Mouse (Mus musculus) heart, adult 8-10 months (tissue): ENCODE data around the gene Cd86. TPM values are rescaled to one million over a fixed set of nuclear protein-coding genes. Genes with fewer than 3 reads are reported as not detected.

Experiments used
- DNase-seq: peaks from one replicate; pipeline ENCODE4 v3.0.0; 2022; ENCODE audit warnings: low spot score
- total RNA-seq, 4 experiments: library from RNA; stranded (reverse); gene quantifications; 2 replicates each; pipeline ENCODE4 v1.2.4; 2022

Cd86 gene
- total RNA-seq, 4 experiments from 2014 or later: 0.47 to 1.3 (median 0.97) TPM

GRCm38 (mm10) chr16:36655910-36656309 lies 10.0 kb downstream of the Cd86 start:
- no peak for DNase-seq

GRCm38 (mm10) chr16:36655199-36655598 lies 10.7 kb downstream of the Cd86 start:
- DNase-seq: no peak

DNA sequence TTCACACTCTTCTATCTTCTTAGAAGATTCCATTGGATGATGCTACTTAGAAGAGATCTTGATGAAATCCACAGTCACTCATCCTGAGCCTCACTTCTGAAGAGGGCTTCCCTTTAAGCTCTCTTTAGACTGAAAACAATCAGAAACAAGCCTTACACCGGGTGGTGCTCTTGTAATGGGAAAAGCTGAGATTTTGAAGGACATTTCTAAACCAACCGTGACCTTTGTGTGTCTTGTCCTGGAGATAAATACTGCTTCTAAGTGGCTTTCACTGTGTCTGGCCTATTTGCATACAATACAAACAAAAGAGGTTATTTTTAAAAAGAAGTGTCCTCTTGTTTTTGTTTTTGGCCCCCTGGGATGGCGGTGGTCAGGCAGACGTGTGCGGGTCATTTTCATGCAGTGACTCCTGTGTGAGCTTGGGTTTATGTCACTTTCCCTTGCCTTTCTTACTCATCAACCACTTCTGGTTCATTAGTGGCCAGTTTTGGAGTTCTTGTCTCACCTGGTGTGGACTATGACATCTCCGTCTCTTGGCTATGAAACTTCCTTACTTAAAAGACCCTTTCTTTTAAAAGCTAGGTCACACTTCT lies 14.6 kb downstream of the Cd86 start:
- DNase-seq: no peak

DNA sequence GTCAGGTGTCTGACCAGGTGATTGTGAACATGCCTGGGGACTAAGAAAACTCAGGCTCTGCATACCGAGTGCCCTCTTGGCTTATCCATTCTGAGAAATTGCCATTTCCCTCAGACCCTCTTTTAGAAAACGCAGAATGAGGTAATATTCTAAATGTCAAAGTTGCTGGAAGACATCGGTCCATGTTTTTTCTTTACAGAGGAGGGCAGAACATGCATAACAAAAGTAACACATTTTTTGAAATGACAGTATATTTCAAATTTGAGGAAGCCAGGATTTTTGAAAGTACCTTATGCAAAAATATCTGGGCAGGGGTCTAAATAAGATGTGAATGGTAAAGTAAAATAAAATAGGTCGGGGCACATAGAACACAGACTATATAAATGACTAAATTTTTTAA lies 15.4 kb downstream of the Cd86 start:
- DNase-seq: no peak

DNA sequence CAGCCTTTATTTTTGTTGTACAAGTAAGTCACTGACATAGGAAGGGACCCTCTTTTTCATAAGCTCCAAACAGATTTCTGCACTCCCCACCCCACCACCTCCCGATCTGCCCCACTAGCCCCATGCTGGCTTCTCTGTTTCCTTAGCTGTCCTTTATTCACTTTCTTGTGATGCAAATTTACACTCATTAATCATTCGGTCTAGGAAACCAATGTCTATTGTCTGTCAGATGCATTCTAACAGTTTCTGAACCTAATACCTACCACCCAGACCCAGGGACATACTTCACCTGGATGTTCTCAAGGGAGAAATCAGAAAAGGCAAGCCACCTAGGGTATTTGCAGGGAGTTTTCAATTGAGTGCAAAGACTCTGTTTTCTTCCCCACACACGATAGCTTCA lies 16.6 kb downstream of the Cd86 start:
- no peak for DNase-seq

DNA sequence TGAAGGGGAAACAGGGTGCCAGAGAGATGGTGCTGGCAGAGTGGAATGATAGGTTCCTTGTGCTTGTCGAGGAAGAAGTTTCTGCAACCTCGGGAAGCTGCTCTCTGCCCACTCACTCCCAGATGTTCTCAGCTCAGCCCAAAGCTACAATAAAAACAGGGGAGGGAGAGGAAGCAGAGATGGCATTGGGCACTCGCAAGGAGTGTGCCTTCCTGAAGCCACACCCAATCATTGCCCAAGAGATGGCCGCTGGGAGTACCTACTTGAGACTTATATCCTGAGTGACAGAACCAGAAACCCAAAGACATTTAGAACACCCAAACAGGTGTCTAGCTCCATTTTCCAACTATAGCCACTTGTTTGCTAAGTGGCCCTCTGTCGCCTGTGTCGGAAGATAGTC lies 20.8 kb downstream of the Cd86 start:
- no peak for DNase-seq

DNA sequence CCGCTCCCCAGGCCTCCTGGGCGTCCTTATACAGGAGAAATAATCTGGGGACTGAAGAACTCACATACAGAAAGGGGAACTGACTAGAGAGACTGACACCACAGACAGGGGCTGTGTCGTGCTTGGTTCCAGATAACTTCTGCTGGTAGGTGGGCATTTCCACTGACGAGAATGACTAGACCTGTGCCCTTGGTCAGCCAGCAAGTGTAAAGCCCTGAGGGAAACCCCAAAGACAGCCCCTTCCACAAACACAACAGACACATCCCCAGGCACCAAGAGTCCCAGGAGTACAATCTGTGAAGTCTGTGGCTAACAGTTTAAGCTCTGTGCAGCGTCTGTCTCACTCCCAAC lies 23.2 kb downstream of the Cd86 start:
- no peak for DNase-seq

- DNase-seq: no peak
These were observed 23.8 kb downstream of the Cd86 start for GRCm38 (mm10) chr16:36641830-36642695.

- no peak for DNase-seq
These were observed 24.9 kb downstream of the Cd86 start for GRCm38 (mm10) chr16:36640993-36641392.

DNA sequence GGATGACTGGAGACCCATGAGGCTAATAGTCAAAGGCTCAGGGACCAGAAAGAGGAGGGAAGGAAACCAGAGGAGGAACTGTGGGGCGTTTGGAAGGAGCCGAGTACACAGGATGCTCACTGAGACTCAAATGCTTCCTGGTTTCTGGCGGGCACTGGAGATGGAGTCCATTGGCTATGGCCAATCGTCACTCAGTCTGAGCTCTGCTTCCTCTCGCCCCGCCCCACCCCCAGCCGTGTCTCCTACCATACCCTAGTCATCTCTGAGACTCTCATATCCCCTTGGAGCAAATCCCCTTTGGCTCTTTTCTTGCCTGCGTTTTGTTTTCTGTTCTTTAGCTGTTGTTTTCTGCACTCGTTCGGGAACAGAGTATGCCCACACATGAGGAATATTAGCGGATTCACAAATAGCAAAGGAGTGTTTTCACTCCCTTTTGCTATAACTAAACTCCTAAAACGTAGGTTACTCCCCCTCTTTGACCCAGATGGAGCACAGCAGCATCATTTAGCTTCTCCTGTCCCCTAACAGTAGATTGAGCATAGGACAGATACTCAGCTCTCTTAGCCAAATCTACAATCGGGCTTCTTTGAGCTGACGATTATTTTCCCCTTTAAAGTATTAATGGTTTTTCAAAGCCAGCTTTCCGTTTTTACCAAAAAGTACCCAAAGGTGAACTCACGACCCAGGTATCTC lies 25.9 kb downstream of the Cd86 start:
- DNase-seq: no peak

DNA sequence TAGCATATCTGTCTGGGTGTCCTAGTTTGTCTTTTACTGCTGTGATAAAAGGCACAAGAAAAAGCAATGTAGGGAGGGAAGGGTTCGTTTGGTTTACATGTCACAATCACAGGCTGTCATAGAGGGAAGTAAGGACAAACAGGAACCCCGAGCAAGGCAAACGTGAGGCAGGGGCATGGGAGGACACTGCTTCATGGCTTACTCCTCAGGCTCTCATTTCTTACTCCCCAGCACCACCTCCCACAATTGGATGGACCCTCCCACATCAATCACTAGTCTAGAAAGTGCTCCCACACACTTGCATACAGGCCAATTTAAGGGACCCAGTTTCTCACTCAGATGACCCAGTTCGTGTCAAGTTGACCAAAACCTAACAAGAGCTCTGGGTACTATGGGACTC lies 29.1 kb downstream of the Cd86 start:
- no peak for DNase-seq

- DNase-seq: no peak
These were observed 30.7 kb downstream of the Cd86 start for GRCm38 (mm10) chr16:36634971-36635710.

DNA sequence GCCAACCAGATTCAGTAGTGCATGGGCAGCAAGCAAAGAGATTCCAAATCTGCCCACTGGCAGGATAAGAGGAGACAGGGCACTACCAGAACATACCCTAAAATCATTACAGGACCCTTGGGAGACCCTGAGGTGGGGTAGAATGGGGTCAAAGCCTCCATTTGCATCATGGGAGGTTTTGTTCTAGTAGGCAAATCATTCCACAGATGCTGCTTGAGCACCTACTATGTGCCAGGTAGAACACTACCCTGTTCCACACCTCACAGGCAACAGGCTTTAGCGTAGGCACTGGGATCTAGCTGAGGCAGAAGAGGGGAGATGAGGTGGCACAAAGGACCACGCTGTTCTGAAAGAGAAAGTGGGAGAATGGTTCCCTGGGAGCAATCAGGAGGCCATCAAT lies 31.5 kb downstream of the Cd86 start:
- DNase-seq: no peak

DNA sequence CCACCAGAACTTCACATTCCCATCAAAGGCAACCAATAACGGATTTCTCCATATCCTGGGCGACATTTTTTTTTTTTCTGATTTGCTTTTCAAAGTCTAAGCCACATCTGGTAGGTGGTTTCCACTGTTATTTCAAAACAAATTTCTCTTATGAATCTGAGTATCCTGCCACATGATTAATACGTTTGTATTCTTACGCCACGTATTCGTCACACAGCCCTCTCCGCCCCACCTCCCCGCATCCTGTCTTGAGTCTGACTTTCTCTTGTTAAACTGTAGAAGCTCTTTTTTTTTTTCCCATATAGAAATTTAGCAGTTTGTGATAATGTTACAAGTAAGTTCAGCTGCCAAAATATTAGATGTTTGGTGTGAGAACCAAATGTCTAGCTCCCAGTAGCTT lies 33.7 kb downstream of the Cd86 start:
- DNase-seq: no peak

- DNase-seq: no peak
These were observed 34.3 kb downstream of the Cd86 start for GRCm38 (mm10) chr16:36631607-36632006.

DNA sequence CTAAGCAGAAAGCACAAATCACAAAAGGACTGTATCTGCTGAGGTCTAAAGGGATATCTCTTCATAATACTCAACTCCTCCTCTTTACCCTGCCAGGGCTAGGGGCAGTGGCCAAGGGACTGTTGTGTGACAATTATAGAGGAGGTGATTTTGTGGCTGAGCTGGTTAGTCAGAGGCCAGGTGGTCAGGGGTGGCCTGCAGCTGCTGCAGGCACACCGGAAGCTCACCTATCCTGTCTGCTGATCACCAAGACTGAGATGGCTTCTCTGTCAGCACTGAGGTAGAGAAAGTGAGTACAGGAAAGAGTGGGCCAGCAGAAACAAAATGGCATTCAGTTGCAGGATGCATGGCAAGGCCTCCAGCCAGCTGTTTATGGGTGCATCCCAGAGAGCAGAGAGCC lies 38.1 kb downstream of the Cd86 start:
- DNase-seq: no peak

DNA sequence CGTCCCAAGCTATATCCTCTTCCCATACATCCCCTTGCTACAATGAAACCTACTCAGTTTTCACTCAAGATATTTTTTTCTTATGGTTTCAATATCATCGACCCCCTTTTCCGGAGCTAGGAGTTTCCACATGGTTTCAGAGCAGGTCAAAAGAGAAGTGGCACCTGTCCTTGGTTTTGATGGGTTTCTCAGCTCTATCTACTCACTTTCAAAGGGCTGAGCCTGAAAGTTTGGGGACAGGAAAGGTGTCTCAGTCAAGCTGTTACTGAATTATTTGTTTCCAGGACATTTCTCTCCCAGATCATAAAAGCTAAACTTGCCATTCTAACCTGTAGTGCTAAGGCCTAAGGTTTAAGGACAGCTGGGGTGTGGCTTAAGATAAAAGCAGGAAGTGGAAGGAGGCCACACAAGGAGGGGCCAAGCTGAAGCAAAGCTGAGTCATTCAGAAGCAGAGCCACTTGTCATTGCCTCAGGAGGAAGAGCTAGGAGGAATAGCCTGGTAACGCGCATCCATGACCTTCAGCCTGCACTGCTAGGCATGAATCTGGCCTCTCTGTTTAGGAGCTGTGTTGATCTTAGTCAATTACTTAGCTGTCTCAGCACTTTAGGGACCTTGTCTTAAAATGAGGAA lies 39.2 kb downstream of the Cd86 start:
- DNase-seq: no peak

GRCm38 (mm10) chr16:36625909-36626308 lies 40.0 kb downstream of the Cd86 start:
- no peak for DNase-seq

- no peak for DNase-seq
These were observed 43.6 kb downstream of the Cd86 start for GRCm38 (mm10) chr16:36622320-36622719.

GRCm38 (mm10) chr16:36621108-36621507 lies 44.8 kb downstream of the Cd86 start:
- no peak for DNase-seq

- DNase-seq: no peak
These were observed 52.2 kb downstream of the Cd86 start for GRCm38 (mm10) chr16:36613701-36614100.

DNA sequence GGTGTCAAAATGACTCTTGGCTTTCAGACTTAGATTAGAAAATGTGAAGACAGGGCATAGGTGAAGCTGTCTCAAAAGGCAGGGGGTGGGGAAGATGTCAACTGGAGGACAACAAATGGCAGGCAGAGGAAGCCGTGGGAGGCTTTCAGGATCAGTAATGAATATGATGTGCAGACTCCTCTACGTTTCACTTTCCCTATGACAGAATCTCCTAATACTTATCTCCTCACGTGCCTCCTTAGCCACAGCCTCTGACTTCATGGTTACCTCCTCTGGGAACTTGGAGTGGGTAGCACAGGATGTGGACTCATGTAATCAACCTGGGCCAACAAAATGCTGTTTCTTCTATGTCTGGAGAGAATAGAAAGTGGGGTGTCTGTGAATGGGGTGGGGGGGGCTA lies 63.2 kb downstream of the Cd86 start:
- no peak for DNase-seq
